Mouse (Mus musculus) cerebellum, postnatal 10 days (tissue): Measurements from ENCODE around the gene Tmprss11b.

ENCODE experiments used
- DNase-seq, 2 experiments: peaks; one replicate each; pipeline ENCODE4 v3.0.0; 2021; ENCODE audit warnings: mixed read lengths in 2 of 2

The Tmprss11b gene

GRCm38 (mm10) chr5:86676262-86676661 lies at the start of gene Tmprss11b:
Gene Tmprss11b, minus strand, starts transcription at chr5:86676362.
- DNase-seq, result no peak

- DNase-seq, result no peak
Measured at GRCm38 (mm10) chr5:86725021-86725420, 48.9 kb upstream of the Tmprss11b start.

- DNase-seq, result no peak
Measured at GRCm38 (mm10) chr5:86722820-86723460, 46.8 kb upstream of the Tmprss11b start.

- DNase-seq, result no peak
Measured at GRCm38 (mm10) chr5:86714967-86715366, 38.8 kb upstream of the Tmprss11b start.

GRCm38 (mm10) chr5:86704923-86705322 lies 28.8 kb upstream of the Tmprss11b start:
- DNase-seq, result no peak

- DNase-seq, result peak; percentile 79
Measured at GRCm38 (mm10) chr5:86684667-86685066, 8.5 kb upstream of the Tmprss11b start.

GRCm38 (mm10) chr5:86649185-86649584 lies 27.0 kb downstream of the Tmprss11b start:
- peak; percentile 60 to 74 for DNase-seq

- no peak for DNase-seq
Measured at GRCm38 (mm10) chr5:86640795-86641194, 35.4 kb downstream of the Tmprss11b start.

- DNase-seq, result no peak
Measured at GRCm38 (mm10) chr5:86632324-86632723, 43.8 kb downstream of the Tmprss11b start, which contains the start of gene Tmprss11f. Gene Tmprss11f, minus strand, starts transcription at chr5:86632424.

- no peak for DNase-seq
Measured at GRCm38 (mm10) chr5:86630700-86631099, 45.5 kb downstream of the Tmprss11b start.

GRCm38 (mm10) chr5:86621778-86622177 lies 54.4 kb downstream of the Tmprss11b start:
- no peak for DNase-seq
